Mouse (Mus musculus) G1E (cell line): ENCODE data around the gene Las1l. TPM values are rescaled to one million over a fixed set of nuclear protein-coding genes. Genes with fewer than 3 reads are reported as not detected.
A peak's percentile ranks its signal among the peaks of the same experiment; 100 is the strongest.
"Not testable (repeated sequence)": the region's sequence is repeated elsewhere in the genome, so short reads cannot be mapped to it uniquely, and the experiment has no call there.

ENCODE experiments used
- ATAC-seq: 2 replicates; pipeline ENCODE4 v1.8.0; 2016; ENCODE audit warnings: mild to moderate bottlenecking; ENCODE audit not compliant: insufficient number of reproducible peaks, poor library complexity, low FRiP score, severe bottlenecking; ENCODE audit errors: extremely low read depth
- DNase-seq: peaks from one replicate; pipeline ENCODE4 v3.0.0; 2012; ENCODE audit warnings: low spot score
- H3K27me3 ChIP-seq: 2 replicates; pipeline ENCODE4 v1.6.1; 2012; ENCODE audit warnings: mild to moderate bottlenecking, low read length, inconsistent platforms; ENCODE audit not compliant: insufficient read depth
- H3K36me3 ChIP-seq: replicated peaks from 2 replicates; pipeline ENCODE3; 2012; ENCODE audit warnings: mild to moderate bottlenecking, inconsistent platforms
- H3K4me1 ChIP-seq: 2 replicates; pipeline ENCODE4 v1.6.1; 2012; ENCODE audit warnings: low read depth, low read length, inconsistent platforms, mixed read lengths; ENCODE audit not compliant: insufficient read depth
- H3K4me3 ChIP-seq: 2 replicates; pipeline ENCODE4 v1.5.1; 2012; ENCODE audit warnings: low read depth, mild to moderate bottlenecking, inconsistent platforms, low read length, moderate library complexity, mixed read lengths
- H3K9me3 ChIP-seq: replicated peaks from 2 replicates; pipeline ENCODE4 v1.6.1; 2012; ENCODE audit warnings: inconsistent platforms
- CTCF ChIP-seq: IDR thresholded peaks from 2 replicates; pipeline ENCODE4 v1.5.1; 2012; ENCODE audit warnings: low read depth, low read length, inconsistent platforms, mixed read lengths
- GATA1 ChIP-seq: IDR thresholded peaks from 2 replicates; pipeline ENCODE4 v1.6.1; 2012; ENCODE audit warnings: borderline replicate concordance, low read length, inconsistent platforms, mixed read lengths
- GATA2 ChIP-seq: IDR thresholded peaks from 2 replicates; pipeline ENCODE4 v1.6.1; 2012; ENCODE audit warnings: low read depth, low read length, inconsistent platforms, borderline replicate concordance
- POLR2AphosphoS5 ChIP-seq: IDR thresholded peaks from 2 replicates; pipeline ENCODE4 v1.6.1; 2012; ENCODE audit warnings: low read depth, low read length, inconsistent platforms; ENCODE audit not compliant: insufficient replicate concordance
- TAL1 ChIP-seq: conservative IDR thresholded peaks from 2 replicates; pipeline ENCODE4 v1.6.1; 2012; ENCODE audit warnings: low read depth, low read length, inconsistent platforms, mixed read lengths
- polyA plus RNA-seq: library from polyadenylated mRNA; stranded (reverse); fragments of >175 nt; gene quantifications from 2 replicates; pipeline ENCODE4 v1.2.3, GENCODE M21; 2012
- total RNA-seq, 2 experiments: library from RNA; stranded (forward) in 1 of 2; stranded (reverse) in 1 of 2; fragments of 200-1000 nt in 1 of 2; fragments of >200 nt in 1 of 2; fragmentation: Nextera tagmentation in 1 of 2; gene quantifications; 2 replicates each; pipeline ENCODE4 v1.2.3; 2014 to 2017

The Las1l gene
- total and polyA plus RNA-seq, 3 experiments: 16.7 to 31.2 (median 29.6) TPM

GRCm38 (mm10) chrX:95967847-95968593 is 11.3 kb upstream of the Las1l start:
- H3K4me1 ChIP-seq: peaks cover 29% of the 10 kb centered on the region
- peak; percentile 72 for ATAC-seq
- TF ChIP-seq CTCF: no peak
- no peak for TF ChIP-seq GATA2
- TF ChIP-seq POLR2AphosphoS5: no peak
- no peak for TF ChIP-seq TAL1
- no peak for TF ChIP-seq GATA1
- H3K4me3 ChIP-seq: peak overlapping the region; percentile 73
- DNase-seq: peak; percentile 56
- no peaks in the 10 kb centered on the region for H3K36me3 ChIP-seq
- no peaks in the 10 kb centered on the region for H3K27me3 ChIP-seq
- no peaks in the 10 kb centered on the region for H3K9me3 ChIP-seq

DNA sequence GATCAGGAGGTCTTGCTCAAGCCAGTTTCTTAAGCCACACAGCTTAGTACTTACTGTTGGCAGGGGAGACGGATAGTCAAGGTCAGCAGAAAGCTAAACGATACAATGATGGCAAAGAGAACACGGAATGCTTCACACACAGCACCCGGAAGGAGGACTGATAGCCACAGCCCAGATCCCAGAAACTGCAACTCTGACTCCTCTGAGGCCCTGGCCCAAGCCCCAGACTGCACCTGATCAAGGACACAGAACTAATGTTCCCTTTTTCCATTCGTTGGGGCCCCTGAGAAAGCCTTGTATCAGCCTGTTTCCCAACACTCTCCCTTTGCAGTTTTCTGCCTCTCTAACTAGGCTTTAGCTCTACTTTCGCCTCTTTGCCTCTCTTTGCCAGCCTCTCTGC is 8.3 kb upstream of the Las1l start:
- H3K4me1 ChIP-seq: peaks cover 27% of the 10 kb centered on the region
- H3K36me3 ChIP-seq: peaks cover 4% of the 10 kb centered on the region
- no peak for TF ChIP-seq GATA1
- H3K9me3 ChIP-seq: no peaks in the 10 kb centered on the region
- DNase-seq (no peak), ATAC-seq (no peak)
- no peaks in the 10 kb centered on the region for H3K27me3 ChIP-seq
- H3K4me3 ChIP-seq: no peak overlapping the region

DNA sequence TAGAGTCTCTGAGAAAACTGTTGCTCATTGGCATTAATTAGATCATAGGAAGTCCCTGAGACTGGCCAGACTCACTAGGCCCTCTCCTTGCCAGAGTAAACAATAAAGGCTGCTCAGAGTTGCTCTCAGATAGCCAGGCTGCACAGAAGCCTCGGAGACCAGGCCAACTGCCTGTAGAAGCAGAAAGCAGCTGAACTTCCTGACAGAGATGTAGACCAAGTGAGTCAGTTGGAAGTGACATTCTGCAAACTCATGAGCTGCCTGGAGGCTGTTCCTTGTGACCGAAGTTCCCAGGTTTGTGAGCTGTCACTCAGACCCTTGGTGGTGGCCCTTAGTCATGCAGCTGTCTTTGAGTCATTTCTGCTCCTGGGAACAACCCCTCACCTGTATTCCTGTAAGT is 6.6 kb upstream of the Las1l start:
- Histone ChIP-seq H3K9me3 (no peaks in the 10 kb centered on the region), H3K27me3 (no peaks in the 10 kb centered on the region), H3K4me1 (peaks cover 19% of the 10 kb centered on the region), H3K36me3 (peaks cover 4% of the 10 kb centered on the region), H3K4me3 (no peak overlapping the region)
- DNase-seq (no peak), ATAC-seq (no peak)
- TF ChIP-seq GATA2: no peak
- no peak for TF ChIP-seq POLR2AphosphoS5
- TF ChIP-seq GATA1: no peak
- TF ChIP-seq TAL1: no peak
- TF ChIP-seq CTCF: no peak

DNA sequence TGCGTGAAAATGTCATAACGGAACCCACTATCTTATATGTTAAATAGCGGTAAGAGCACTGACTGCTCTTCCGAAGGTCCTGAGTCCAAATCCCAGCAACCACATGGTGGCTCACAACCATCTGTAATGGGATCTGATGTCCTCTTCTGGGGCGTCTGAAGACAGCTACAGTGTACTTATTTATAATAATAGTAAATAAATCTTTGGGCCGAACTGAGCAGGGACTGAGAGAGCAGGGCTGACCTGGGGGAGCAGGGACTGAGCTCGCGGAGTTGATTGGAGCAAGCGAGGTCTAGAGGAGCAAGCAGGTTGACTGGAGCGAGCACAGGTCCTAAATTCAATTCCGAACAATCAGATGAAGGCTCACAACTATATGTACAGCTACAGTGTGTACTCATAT is 699 bp upstream of the Las1l start:
- DNase-seq, ATAC-seq, H3K27me3 ChIP-seq, H3K4me3 ChIP-seq, H3K9me3 ChIP-seq: not testable (repeated sequence)
- H3K36me3 ChIP-seq: peaks cover 25% of the 10 kb centered on the region
- peaks cover 13% of the 10 kb centered on the region for H3K4me1 ChIP-seq

- ATAC-seq: no peak
These were observed 6.0 kb downstream of the Las1l start for GRCm38 (mm10) chrX:95950776-95951175.

DNA sequence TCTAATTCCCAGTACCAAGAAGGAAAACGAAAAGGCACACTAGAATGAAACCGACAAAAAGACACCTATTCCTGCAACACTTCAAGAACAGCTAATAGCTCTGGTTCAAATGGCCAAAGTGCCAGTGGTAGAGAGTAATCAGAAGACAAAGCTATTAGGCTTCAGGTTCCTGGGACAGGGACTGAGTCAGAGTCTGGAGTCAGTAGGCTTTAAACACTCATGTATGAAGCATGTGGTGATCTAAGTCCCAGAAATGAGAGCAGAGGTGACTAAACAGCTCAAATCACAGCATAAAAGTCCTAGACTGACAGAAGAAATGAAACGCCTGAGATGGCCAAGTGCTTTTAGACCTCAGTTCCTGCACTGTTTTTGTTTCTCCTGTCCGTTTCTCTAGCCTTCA is 8.6 kb downstream of the Las1l start:
- Histone ChIP-seq H3K9me3 (no peaks in the 10 kb centered on the region), H3K4me1 (no peaks in the 10 kb centered on the region), H3K4me3 (no peak overlapping the region), H3K36me3 (peaks cover 93% of the 10 kb centered on the region), H3K27me3 (no peaks in the 10 kb centered on the region)
- TF ChIP-seq TAL1 (no peak), GATA2 (no peak), GATA1 (no peak), POLR2AphosphoS5 (no peak), CTCF (no peak)
- DNase-seq (no peak), ATAC-seq (no peak)

More at GRCm38 (mm10) chrX:95950776-95951175, 6.0 kb downstream of the Las1l start:
- Histone ChIP-seq H3K4me3 (no peak overlapping the region), H3K9me3 (no peaks in the 10 kb centered on the region), H3K27me3 (no peaks in the 10 kb centered on the region), H3K4me1 (peaks cover 6% of the 10 kb centered on the region; the same call in 1 of the 2 replicates), H3K36me3 (peaks cover 81% of the 10 kb centered on the region)
- DNase-seq: no peak
- TF ChIP-seq TAL1 (no peak), CTCF (peak; percentile 38)

DNA sequence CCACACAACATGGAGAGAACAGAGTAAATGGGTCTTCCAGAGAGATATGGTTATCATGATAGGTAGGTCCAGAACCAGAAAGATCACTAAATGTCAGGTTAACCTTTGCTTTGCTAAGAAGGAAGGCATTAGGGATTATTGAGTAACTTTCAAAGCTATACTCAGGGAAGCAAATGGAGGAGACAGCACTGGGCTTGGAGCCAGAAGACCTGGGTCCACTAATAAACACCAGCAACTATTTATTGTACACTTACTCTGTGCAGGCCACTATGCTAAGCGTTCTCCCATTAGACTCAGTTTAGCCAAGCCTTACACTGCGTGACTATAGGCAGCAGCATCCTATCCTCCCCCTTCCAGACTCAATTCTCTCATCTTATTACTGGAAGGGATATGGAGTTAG is 11.3 kb downstream of the Las1l start:
- no peak for ATAC-seq
- no peak for DNase-seq
- TF ChIP-seq CTCF (no peak), POLR2AphosphoS5 (no peak), GATA2 (no peak), TAL1 (no peak), GATA1 (no peak)
- 0 out of 2 replicates have a peak, but pooled peaks cover 2% of the 10 kb centered on the region for H3K9me3 ChIP-seq
- peaks cover 85% of the 10 kb centered on the region for H3K36me3 ChIP-seq
- no peaks in the 10 kb centered on the region for H3K27me3 ChIP-seq
- H3K4me3 ChIP-seq: no peak overlapping the region
- H3K4me1 ChIP-seq: no peaks in the 10 kb centered on the region
